Mouse (Mus musculus): ENCODE measurements around the gene Tdrd7. TPM values are rescaled to one million over a fixed set of nuclear protein-coding genes. Genes with fewer than 3 reads are reported as not detected.

The Tdrd7 gene
- polyA plus RNA-seq, 1 experiment, result not detected

- 79% methylated on average over 11 of the region's 11 CpGs for WGBS
- Histone ChIP-seq H3K4me1 (ENCODE audit: control insufficient read depth, insufficient read depth, low read length) (peaks cover 36% of the 10 kb centered on the region), H3K27ac (ENCODE audit: insufficient read depth, low read depth, low read length) (no peak overlapping the region), H3K4me3 (ENCODE audit: insufficient read depth, low read depth, low read length) (no peak overlapping the region)
- TF ChIP-seq POLR2A (IDR thresholded peaks at IDR 0.05; ENCODE audit: insufficient read depth, low read depth, low read length), result no peak
- TF ChIP-seq CTCF (IDR thresholded peaks at IDR 0.05; ENCODE audit: insufficient read depth, low read depth, low read length), result no peak
Measured at GRCm38 (mm10) chr4:46082555-46082954, 117.4 kb downstream of the Tdrd7 start.

Other genes starting within 250 kb of the Tdrd7 start
- not detected in 2 replicates for gene Aldh1b1, start 166.3 kb upstream of the Tdrd7 start, polyA plus RNA-seq (2012; ENCODE audit: insufficient read depth, insufficient read length, low replicate concordance, missing spikeins)
- gene Igfbpl1, start 138.4 kb upstream of the Tdrd7 start, polyA plus RNA-seq (2012; ENCODE audit: insufficient read depth, insufficient read length, low replicate concordance, missing spikeins), result not detected in 2 replicates
- gene Stra6l, start 116.7 kb upstream of the Tdrd7 start, polyA plus RNA-seq (2012; ENCODE audit: insufficient read depth, insufficient read length, low replicate concordance, missing spikeins), result not detected in 2 replicates
- not detected in 2 replicates for gene Ccdc180, start 75.0 kb upstream of the Tdrd7 start, polyA plus RNA-seq (2012; ENCODE audit: insufficient read depth, insufficient read length, low replicate concordance, missing spikeins)
- gene Tmod1, start 73.6 kb downstream of the Tdrd7 start, polyA plus RNA-seq (2012; ENCODE audit: insufficient read depth, insufficient read length, low replicate concordance, missing spikeins), result not detected in 2 replicates
- gene Ncbp1, start 173.3 kb downstream of the Tdrd7 start, polyA plus RNA-seq (2012; ENCODE audit: insufficient read depth, insufficient read length, low replicate concordance, missing spikeins), result not detected in 2 replicates
- gene Tstd2, start 173.4 kb downstream of the Tdrd7 start, polyA plus RNA-seq (2012; ENCODE audit: insufficient read depth, insufficient read length, low replicate concordance, missing spikeins), result not detected in 2 replicates
- not detected in 2 replicates for gene Xpa, start 231.0 kb downstream of the Tdrd7 start, polyA plus RNA-seq (2012; ENCODE audit: insufficient read depth, insufficient read length, low replicate concordance, missing spikeins)

Measured in olfactory bulb, adult 2 months (tissue).